Mouse (Mus musculus) thymus, postnatal 36 days (tissue): Measurements from ENCODE around the gene Tas2r125.
"Not testable (repeated sequence)": the region's sequence is repeated elsewhere in the genome, so short reads cannot be mapped to it uniquely, and the experiment has no call there.

Experiments used
- DNase-seq, 2 experiments: peaks; one replicate each; pipeline ENCODE4 v3.0.0; 2022; ENCODE audit warnings: mixed read lengths in 2 of 2

The Tas2r125 gene

DNA sequence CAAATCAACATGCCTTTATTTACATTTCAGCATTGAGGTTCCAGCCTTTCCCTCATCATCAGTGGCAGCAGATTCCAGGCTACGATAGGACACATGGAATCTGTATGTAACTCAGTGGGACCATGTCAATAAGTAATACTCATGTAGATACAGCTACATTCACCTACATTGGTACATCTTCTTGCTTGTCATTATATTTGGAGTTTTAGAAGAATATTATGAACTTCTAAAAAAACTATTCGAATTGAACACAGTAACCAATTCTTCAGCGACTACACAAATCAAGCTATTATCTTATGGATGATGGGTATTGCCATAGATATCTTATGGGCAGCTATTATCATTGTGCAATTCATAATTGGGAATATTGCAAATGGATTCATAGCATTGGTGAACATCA, at the start of gene Tas2r125:
Tas2r125 (plus strand) TSS at position 301 of the 400 bp plus-strand sequence.
- DNase-seq = no peak

DNA sequence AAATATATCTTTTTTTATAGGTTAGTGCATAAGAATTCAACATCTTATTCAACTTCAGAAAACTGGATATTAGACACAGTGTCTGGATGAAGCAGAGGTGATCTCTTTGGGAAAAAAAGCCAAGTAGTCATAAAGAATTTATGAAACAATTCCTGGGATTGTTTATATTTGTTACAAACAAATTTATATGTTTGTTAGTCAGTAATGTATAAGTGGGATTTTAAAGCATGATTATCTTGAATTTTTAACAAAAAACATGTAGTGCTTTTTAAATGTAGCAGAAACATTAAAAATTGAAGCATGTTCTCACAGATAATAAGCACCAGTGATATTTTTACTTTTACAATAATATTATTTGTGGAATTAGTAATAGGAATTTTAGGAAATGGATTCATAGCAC, 41.7 kb upstream of the Tas2r125 start, which contains the start of gene Tas2r110:
Tas2r110 (plus strand) TSS at position 301 of the 400 bp plus-strand sequence.
- no peak for DNase-seq

DNA sequence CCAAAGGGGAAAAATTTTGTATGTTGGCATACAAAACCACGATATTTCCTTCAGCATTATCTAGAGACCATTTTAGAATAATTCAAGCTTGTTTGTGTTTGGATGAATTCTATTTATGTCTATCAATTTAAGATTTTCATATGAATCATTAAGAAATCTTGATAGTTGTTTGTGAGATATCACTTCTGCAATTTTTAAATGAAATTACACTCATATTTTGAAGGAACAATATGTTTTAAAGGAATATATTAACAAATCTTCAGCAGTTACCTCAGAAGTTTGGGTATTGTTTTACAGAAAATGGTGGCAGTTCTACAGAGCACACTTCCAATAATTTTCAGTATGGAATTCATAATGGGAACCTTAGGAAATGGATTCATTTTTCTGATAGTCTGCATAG, 16.7 kb upstream of the Tas2r125 start, which contains the start of gene Tas2r113:
Tas2r113 (plus strand) TSS at position 301 of the 400 bp plus-strand sequence.
- no peak for DNase-seq

- DNase-seq = not testable (repeated sequence)
Observed at GRCm38 (mm10) chr6:132941376-132941775, 31.9 kb downstream of the Tas2r125 start.

DNA sequence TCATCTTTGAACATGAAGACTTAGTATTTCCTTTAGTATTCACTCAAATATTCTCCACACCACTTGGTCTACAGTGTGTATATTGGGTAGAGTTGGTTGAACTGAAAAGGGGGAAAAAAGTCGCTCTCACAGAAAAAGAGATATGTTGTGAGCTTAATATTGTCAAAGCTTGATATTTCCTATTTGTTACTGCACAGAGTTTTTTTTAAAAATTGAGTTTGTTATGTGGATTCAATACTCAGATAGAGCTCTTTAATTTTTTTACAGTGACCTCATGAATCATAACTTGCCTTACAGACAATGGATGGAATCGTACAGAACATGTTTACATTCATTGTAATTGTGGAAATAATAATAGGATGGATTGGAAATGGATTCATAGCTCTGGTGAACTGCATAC, 41.4 kb downstream of the Tas2r125 start, which contains the start of gene Tas2r129:
Tas2r129 (plus strand) TSS at position 301 of the 400 bp plus-strand sequence.
- DNase-seq = no peak

GRCm38 (mm10) chr6:132957819-132958218, 48.4 kb downstream of the Tas2r125 start, which contains the start of gene Tas2r131:
Gene Tas2r131, minus strand, starts transcription at chr6:132957919.
- no peak for DNase-seq
